In genomic region chr12:83551305-83551704, GRCm38 (mm10) we compare ENCODE assay signal across 22 mouse cellular contexts. TPM values are rescaled to one million over a fixed set of nuclear protein-coding genes. Genes with fewer than 3 reads are reported as not detected.
DNase-seq lines count a peak whose midpoint lies in the region; ATAC-seq and TF ChIP-seq lines count a peak whose summit lies in the region.
"Had no signal": no experiment of that assay in that cellular context is flagged by ENCODE, and none has a peak within 500 bp of the region (broad histone marks: within the 10 kb centered on the region; RNA-seq: fewer than 3 reads in every experiment).

No protein-coding gene starts in this region.

- ATAC-seq in limb, embryonic 12.5 days (ENCODE audit: insufficient number of reproducible peaks, insufficient read depth, low FRiP score, low TSS enrichment, low read depth), result 0 out of 2 replicates have a peak, but pooled peaks have one; percentile 38
- peak; percentile 45; the same call in 1 of the 2 replicates for ATAC-seq in embryonic facial prominence, embryonic 15.5 days (ENCODE audit: insufficient number of reproducible peaks, low FRiP score, low TSS enrichment, low read depth)
- ATAC-seq in limb, embryonic 15.5 days (ENCODE audit: insufficient number of reproducible peaks, low FRiP score, low TSS enrichment, low read depth), result 0 out of 2 replicates have a peak, but pooled peaks have one; percentile 53
- ATAC-seq: activated CD4-positive, CD25-positive, alpha-beta regulatory T cell, adult 4 months; forebrain, embryonic 13.5 days; forebrain, embryonic 15.5 days; forebrain, postnatal 0 days; Patski had no signal

- no peaks in the 10 kb centered on the region for H3K4me1 ChIP-seq in limb, embryonic 12.5 days (replicated peaks)
- peaks cover 3% of the 10 kb centered on the region; the same call in 1 of the 2 replicates for H3K4me1 ChIP-seq in limb, embryonic 10.5 days
- no peaks in the 10 kb centered on the region for H3K4me1 ChIP-seq in bone marrow, adult 2 months (ENCODE audit: control insufficient read depth, insufficient read depth, low read length)
- H3K4me1 ChIP-seq in embryonic facial prominence, embryonic 15.5 days, result no peaks in the 10 kb centered on the region
- H3K4me1 ChIP-seq in limb, embryonic 15.5 days, result no peaks in the 10 kb centered on the region
- H3K4me1 ChIP-seq: forebrain, embryonic 13.5 days; forebrain, embryonic 15.5 days had no signal

- TF ChIP-seq POLR2A in bone marrow, adult 2 months (IDR thresholded peaks at IDR 0.05; ENCODE audit: borderline replicate concordance, control insufficient read depth, low read depth, low read length), result 0 out of 2 replicates have a peak, but pooled peaks have one; percentile 16

- H3K27me3 ChIP-seq in limb, embryonic 12.5 days, result no peaks in the 10 kb centered on the region
- no peaks in the 10 kb centered on the region for H3K27me3 ChIP-seq in limb, embryonic 10.5 days (ENCODE audit: low read depth, poor library complexity, severe bottlenecking)
- no peaks in the 10 kb centered on the region for H3K27me3 ChIP-seq in embryonic facial prominence, embryonic 15.5 days
- H3K27me3 ChIP-seq in limb, embryonic 15.5 days, result no peaks in the 10 kb centered on the region
- H3K27me3 ChIP-seq: forebrain, embryonic 13.5 days; forebrain, embryonic 15.5 days; Patski had no signal

- H3K9me3 ChIP-seq in limb, embryonic 12.5 days, result no peaks in the 10 kb centered on the region
- H3K9me3 ChIP-seq in limb, embryonic 10.5 days (replicated peaks), result no peaks in the 10 kb centered on the region
- H3K9me3 ChIP-seq in embryonic facial prominence, embryonic 15.5 days (replicated peaks), result no peaks in the 10 kb centered on the region
- no peaks in the 10 kb centered on the region for H3K9me3 ChIP-seq in limb, embryonic 15.5 days
- H3K9me3 ChIP-seq: forebrain, embryonic 13.5 days; forebrain, embryonic 15.5 days; G1E had no signal

- H3K9ac ChIP-seq in limb, embryonic 12.5 days (replicated peaks), result no peak overlapping the region
- no peak overlapping the region for H3K9ac ChIP-seq in embryonic facial prominence, embryonic 15.5 days
- no peak overlapping the region for H3K9ac ChIP-seq in limb, embryonic 15.5 days
- H3K9ac ChIP-seq: forebrain, embryonic 13.5 days; forebrain, embryonic 15.5 days; forebrain, postnatal 0 days had no signal

- H3K4me2 ChIP-seq in limb, embryonic 12.5 days, result no peak overlapping the region
- no peak overlapping the region for H3K4me2 ChIP-seq in embryonic facial prominence, embryonic 15.5 days (replicated peaks)
- no peak overlapping the region for H3K4me2 ChIP-seq in limb, embryonic 15.5 days
- H3K4me2 ChIP-seq: forebrain, embryonic 13.5 days; forebrain, embryonic 15.5 days had no signal

- H3K27ac ChIP-seq in limb, embryonic 12.5 days, result no peak overlapping the region
- H3K27ac ChIP-seq in limb, embryonic 10.5 days, result no peak overlapping the region
- no peak overlapping the region for H3K27ac ChIP-seq in bone marrow, adult 2 months (ENCODE audit: control insufficient read depth, insufficient read depth, low read depth, low read length, poor library complexity)
- no peak overlapping the region for H3K27ac ChIP-seq in embryonic facial prominence, embryonic 15.5 days (replicated peaks)
- no peak overlapping the region for H3K27ac ChIP-seq in limb, embryonic 15.5 days
- H3K27ac ChIP-seq: forebrain, embryonic 13.5 days; forebrain, embryonic 15.5 days had no signal

- DNase-seq in limb, embryonic 10.5 days (ENCODE audit: low spot score), result no peak
- DNase-seq in adrenal gland, postnatal 4 days (ENCODE audit: low spot score in 2 of 2), result no peak
- DNase-seq in cerebellum, adult 11 months, result no peak
- no peak for DNase-seq in frontal cortex, postnatal 25 days (ENCODE audit: low spot score in 2 of 2)
- DNase-seq: adrenal gland, adult 2 months; adrenal gland, postnatal 10 days; adrenal gland, postnatal 25 days; cerebellum, adult 11-12 months; cerebellum, adult 2 months; cerebellum, adult 9-10 months; cerebellum, postnatal 10 days; cerebellum, postnatal 25 days; forebrain, postnatal 0 days had no signal

- TF ChIP-seq CTCF in bone marrow, adult 2 months (IDR thresholded peaks at IDR 0.05; ENCODE audit: control insufficient read depth, insufficient read depth, low read length), result no peak

- WGBS in limb, embryonic 12.5 days, result 93% methylated on average over 16 of the region's 16 CpGs
- 94% methylated on average over 16 of the region's 16 CpGs for WGBS in limb, embryonic 10.5 days
- WGBS in bone marrow, adult 2 months, result 92% methylated on average over 16 of the region's 16 CpGs
- WGBS in embryonic facial prominence, embryonic 15.5 days, result 92% methylated on average over 16 of the region's 16 CpGs
- 95% methylated on average over 16 of the region's 16 CpGs for WGBS in limb, embryonic 15.5 days

- peaks cover 90% of the 10 kb centered on the region for H3K36me3 ChIP-seq in limb, embryonic 12.5 days
- peaks cover 93% of the 10 kb centered on the region for H3K36me3 ChIP-seq in limb, embryonic 10.5 days
- H3K36me3 ChIP-seq in embryonic facial prominence, embryonic 15.5 days, result peaks cover 80% of the 10 kb centered on the region
- H3K36me3 ChIP-seq in limb, embryonic 15.5 days, result peaks cover 88% of the 10 kb centered on the region

- no peak overlapping the region for H3K4me3 ChIP-seq in limb, embryonic 12.5 days (replicated peaks)
- H3K4me3 ChIP-seq in limb, embryonic 10.5 days, result no peak overlapping the region
- H3K4me3 ChIP-seq in bone marrow, adult 2 months (replicated peaks; ENCODE audit: control insufficient read depth, low read depth, low read length), result no peak overlapping the region
- no peak overlapping the region for H3K4me3 ChIP-seq in embryonic facial prominence, embryonic 15.5 days (replicated peaks)
- no peak overlapping the region for H3K4me3 ChIP-seq in limb, embryonic 15.5 days
- H3K4me3 ChIP-seq: forebrain, embryonic 13.5 days; forebrain, embryonic 15.5 days had no signal

RNA-seq across cellular contexts. Expression of gene Dcaf4, which starts 31.0 kb away (rescaled TPM):
- 31.8 and 33.7 TPM in 2 replicates for polyA plus RNA-seq in limb, embryonic 12.5 days (2016; fragmentation: Nextera tagmentation; extraction: Ambion mirVana)
- polyA plus RNA-seq in limb, embryonic 10.5 days (2016; fragmentation: Nextera tagmentation; extraction: Ambion mirVana), result 27.4 and 29.3 TPM in 2 replicates
- 12.0 and 22.7 TPM in 2 replicates for polyA plus RNA-seq in bone marrow, adult 2 months (2011; ENCODE audit: insufficient read depth, insufficient read length, low replicate concordance, missing spikeins)
- polyA plus RNA-seq in embryonic facial prominence, embryonic 15.5 days (2015; fragmentation: Nextera tagmentation; extraction: Ambion mirVana), result 47.7 and 48.1 TPM in 2 replicates
- polyA plus RNA-seq in limb, embryonic 15.5 days (2015; fragmentation: Nextera tagmentation; extraction: Ambion mirVana), result 53.0 and 55.7 TPM in 2 replicates
- 10 to 100 TPM; 75.0 to 80.7 TPM for total RNA-seq in adrenal gland, postnatal 4 days (2021)

RNA-seq across cellular contexts. Expression of gene Zfyve1, which starts 45.7 kb away (rescaled TPM):
- 24.1 and 26.0 TPM in 2 replicates for polyA plus RNA-seq in limb, embryonic 12.5 days (2016; fragmentation: Nextera tagmentation; extraction: Ambion mirVana)
- polyA plus RNA-seq in limb, embryonic 10.5 days (2016; fragmentation: Nextera tagmentation; extraction: Ambion mirVana), result 14.4 and 21.9 TPM in 2 replicates
- 6.8 and 17.5 TPM in 2 replicates for polyA plus RNA-seq in bone marrow, adult 2 months (2011; ENCODE audit: insufficient read depth, insufficient read length, low replicate concordance, missing spikeins)
- 18.8 and 21.4 TPM in 2 replicates for polyA plus RNA-seq in embryonic facial prominence, embryonic 15.5 days (2015; fragmentation: Nextera tagmentation; extraction: Ambion mirVana)
- 17.9 and 18.2 TPM in 2 replicates for polyA plus RNA-seq in limb, embryonic 15.5 days (2015; fragmentation: Nextera tagmentation; extraction: Ambion mirVana)
- total RNA-seq in adrenal gland, postnatal 4 days (2021), result 10 to 100 TPM; 49.4 to 52.5 TPM
